Mouse (Mus musculus) gastrocnemius, postnatal 10 days (tissue): ENCODE results near the gene Evx1. TPM values are rescaled to one million over a fixed set of nuclear protein-coding genes. Genes with fewer than 3 reads are reported as not detected.
"Not testable (repeated sequence)": the region's sequence is repeated elsewhere in the genome, so short reads cannot be mapped to it uniquely, and the experiment has no call there.

Experiments
- DNase-seq: peaks from one replicate; pipeline ENCODE4 v3.0.0; 2021; ENCODE audit warnings: mixed read lengths
- total RNA-seq, 2 experiments: library from RNA; stranded (reverse); gene quantifications; 2 replicates each; pipeline ENCODE4 v1.2.3; 2021

The Evx1 gene
- total RNA-seq, 2 experiments from 2014 or later = not detected

- DNase-seq = no peak
These were observed 8.6 kb downstream of the Evx1 start for GRCm38 (mm10) chr6:52321826-52322315.

GRCm38 (mm10) chr6:52322721-52323215 lies 9.5 kb downstream of the Evx1 start:
- no peak for DNase-seq

GRCm38 (mm10) chr6:52323292-52323691 lies 10.0 kb downstream of the Evx1 start:
- no peak for DNase-seq

- no peak for DNase-seq
These were observed 10.8 kb downstream of the Evx1 start for GRCm38 (mm10) chr6:52324061-52324460.

DNA sequence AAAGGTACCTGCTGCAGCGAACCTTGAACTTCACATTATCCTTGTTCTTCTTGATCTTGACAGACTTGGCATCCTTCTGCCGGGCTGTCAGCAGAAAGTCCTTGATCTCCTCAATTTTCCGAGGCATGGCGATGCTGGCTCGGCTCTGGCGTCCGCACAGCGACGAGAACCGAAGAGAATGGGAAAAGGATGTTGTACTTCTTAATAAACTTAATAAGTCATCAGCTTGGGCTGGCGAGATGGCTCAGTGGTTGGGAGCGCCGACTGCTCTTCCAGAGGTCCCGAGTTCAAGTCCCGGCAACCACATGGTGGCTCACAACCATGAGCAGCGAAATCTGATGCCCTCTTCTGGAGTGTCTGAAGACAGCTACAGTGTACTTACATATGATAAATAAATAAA lies 33.5 kb downstream of the Evx1 start:
- DNase-seq = not testable (repeated sequence)

- no peak for DNase-seq
These were observed 52.7 kb downstream of the Evx1 start for GRCm38 (mm10) chr6:52366021-52366420.

GRCm38 (mm10) chr6:52366533-52366932 lies 53.2 kb downstream of the Evx1 start:
- DNase-seq = no peak

DNA sequence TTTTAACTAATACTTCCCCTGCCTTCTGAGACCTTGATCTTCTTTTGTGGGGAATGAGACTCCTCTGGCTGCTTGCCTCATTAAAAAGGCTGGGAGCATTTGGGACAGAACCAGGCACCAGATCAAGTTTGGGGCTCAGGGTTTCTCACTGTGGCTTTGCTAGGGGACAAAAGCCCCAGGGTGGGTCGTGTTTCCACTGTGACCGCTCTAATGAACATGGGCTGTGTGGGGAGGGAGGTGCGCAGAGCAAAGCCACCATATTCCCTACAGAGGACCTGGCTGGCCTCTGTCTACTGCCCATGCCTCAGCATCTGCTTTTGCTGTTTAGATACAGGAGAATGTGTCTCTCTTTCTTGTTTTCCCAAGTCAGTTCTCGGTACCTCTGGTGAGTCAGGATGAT lies 53.8 kb downstream of the Evx1 start:
- no peak for DNase-seq

Other genes with a start within 250 kb of the Evx1 start
- under 1 TPM in 1 of 2 experiments, not detected in 1; 0.18 TPM for gene Hoxa1, start 155.2 kb upstream of the Evx1 start, total RNA-seq
- 1 to 10 TPM in 1 of 2 experiments, under 1 TPM in 1; 0.87 to 1.4 TPM for gene Hoxa2, start 148.7 kb upstream of the Evx1 start, total RNA-seq
- gene 5730596B20Rik, start 136.0 kb upstream of the Evx1 start, total RNA-seq = under 1 TPM; 0.12 to 0.25 TPM
- 1 to 10 TPM; 7.5 to 8.5 TPM for gene Hoxa4, start 121.7 kb upstream of the Evx1 start, total RNA-seq
- gene Hoxa5, start 108.9 kb upstream of the Evx1 start, total RNA-seq = 1 to 10 TPM; 2.6 to 3.7 TPM
- gene Hoxa6, start 104.8 kb upstream of the Evx1 start, total RNA-seq = 1 to 10 TPM; 1.6 to 2.2 TPM
- gene Hoxa3, start 100.2 kb upstream of the Evx1 start, total RNA-seq = 1 to 10 TPM; 2.0 to 5.0 TPM
- not detected for gene Gm28308, start 100.2 kb upstream of the Evx1 start, total RNA-seq
- 1 to 10 TPM; 9.4 to 9.7 TPM for gene Hoxa7, start 91.6 kb upstream of the Evx1 start, total RNA-seq
- 10 to 100 TPM in 1 of 2 experiments, 1 to 10 TPM in 1; 7.8 to 11.2 TPM for gene Hoxa9, start 82.4 kb upstream of the Evx1 start, total RNA-seq
- gene Hoxa10, start 72.6 kb upstream of the Evx1 start, total RNA-seq = 10 to 100 TPM; 30.2 to 30.8 TPM
- 1 to 10 TPM; 4.4 to 5.6 TPM for gene Hoxa11, start 67.7 kb upstream of the Evx1 start, total RNA-seq
- gene Hoxa13, start 52.6 kb upstream of the Evx1 start, total RNA-seq = 1 to 10 TPM; 1.3 to 1.6 TPM